Mouse (Mus musculus) G1E (cell line): ENCODE data around the gene Olfr113.

Source experiments
- CTCF ChIP-seq: IDR thresholded peaks from 2 replicates; pipeline ENCODE4 v1.5.1; 2012; ENCODE audit warnings: low read depth, low read length, inconsistent platforms, mixed read lengths
- GATA1 ChIP-seq: IDR thresholded peaks from 2 replicates; pipeline ENCODE4 v1.6.1; 2012; ENCODE audit warnings: borderline replicate concordance, low read length, inconsistent platforms, mixed read lengths
- POLR2AphosphoS5 ChIP-seq: IDR thresholded peaks from 2 replicates; pipeline ENCODE4 v1.6.1; 2012; ENCODE audit warnings: low read depth, low read length, inconsistent platforms; ENCODE audit not compliant: insufficient replicate concordance

DNA sequence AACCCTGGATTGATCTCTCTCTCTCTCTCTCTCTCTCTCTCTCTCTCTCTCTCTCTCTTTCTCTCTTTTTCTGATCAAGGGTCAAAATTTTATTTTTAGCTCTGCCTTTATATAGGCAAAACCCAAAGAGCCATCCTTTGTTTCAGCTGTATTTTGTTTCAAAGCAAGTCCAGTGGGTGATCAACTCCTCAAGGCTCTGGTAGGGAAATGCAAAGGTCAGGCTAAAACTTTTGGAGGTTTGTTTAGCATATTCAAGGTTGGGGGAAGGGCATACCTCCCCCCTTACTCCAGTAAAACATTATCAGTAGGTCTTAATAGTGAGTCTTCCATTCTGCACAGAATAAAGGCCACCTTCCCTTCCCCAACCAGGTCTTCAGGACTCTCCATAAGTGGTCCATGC lies 42.3 kb downstream of the Olfr113 start:
- no peak for TF ChIP-seq CTCF
- no peak for TF ChIP-seq POLR2AphosphoS5
- no peak for TF ChIP-seq GATA1
